Mouse (Mus musculus): ENCODE data around the gene Pafah1b2. TPM values are rescaled to one million over a fixed set of nuclear protein-coding genes. Genes with fewer than 3 reads are reported as not detected.

The Pafah1b2 gene
- total RNA-seq (2021), result 100 to 1,000 TPM; 216 to 221 TPM
- long read RNA-seq, experiment 1, full-length matches to known transcripts, result 184 of 213 reads
- long read RNA-seq, experiment 1, partial matches to known transcripts, result 2 of 213 reads
- long read RNA-seq, experiment 1, other reads (novel, unspliced or antisense), result 27 of 213 reads
- long read RNA-seq, experiment 2, full-length matches to known transcripts, result 170 of 198 reads
- long read RNA-seq, experiment 2, partial matches to known transcripts, result 3 of 198 reads
- long read RNA-seq, experiment 2, other reads (novel, unspliced or antisense), result 25 of 198 reads

DNA sequence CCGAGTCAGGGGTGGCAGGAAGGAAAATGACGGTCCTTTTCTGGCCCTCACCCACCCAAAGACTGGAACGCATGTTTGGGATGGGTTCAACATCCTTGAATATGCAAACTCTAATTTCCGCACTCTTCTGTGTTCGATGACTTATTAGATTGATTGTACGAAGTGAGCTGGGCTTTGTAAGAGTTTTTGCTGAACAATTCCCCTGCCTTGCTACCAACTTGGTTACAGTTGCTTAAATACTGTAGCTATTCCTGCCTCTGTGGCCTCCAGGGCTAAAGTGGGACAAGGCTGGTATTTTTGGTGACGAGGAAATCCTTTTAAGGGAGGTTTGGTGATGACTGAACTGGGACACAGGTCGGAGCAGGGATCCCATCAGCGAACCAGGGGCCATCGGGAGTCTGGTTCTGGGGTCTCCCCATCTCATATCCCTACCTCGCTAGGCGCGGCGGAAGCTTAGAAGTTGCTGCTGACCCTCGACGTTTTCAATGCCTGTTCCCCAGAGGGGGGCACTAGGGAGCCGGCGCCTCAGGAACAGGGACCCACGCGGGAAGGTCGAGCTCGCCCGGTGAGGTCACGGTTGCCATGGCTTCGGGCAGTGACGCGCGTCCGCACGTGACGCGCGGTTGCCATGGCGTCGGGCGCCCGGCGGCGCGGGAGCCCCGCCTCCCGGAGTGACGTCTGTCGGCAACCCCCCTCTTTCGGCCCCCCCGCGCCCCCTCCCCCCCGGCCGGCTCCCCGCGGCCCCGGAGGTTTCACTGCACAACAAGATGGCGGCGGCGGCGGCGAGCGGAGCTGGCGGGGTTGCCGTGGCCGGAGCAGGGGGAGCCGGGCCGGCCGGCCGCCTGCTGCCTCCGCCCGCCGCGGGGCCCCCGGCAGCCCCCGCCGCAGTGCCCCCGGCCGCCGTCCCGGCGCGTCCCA, at the start of gene Pafah1b2, which contains the start of gene Sik3:
Pafah1b2 (minus strand) TSS at position 600 of the 918 bp plus-strand sequence.
Sik3 (plus strand) TSS at position 730 of the 918 bp plus-strand sequence.
- peak; percentile 94 to 97 for DNase-seq (ENCODE audit: low spot score in 2 of 2)

- peak; percentile 6 to 23 for DNase-seq (ENCODE audit: low spot score in 2 of 2)
Measured at GRCm38 (mm10) chr9:46061696-46062425, 49.4 kb upstream of the Pafah1b2 start.

DNA sequence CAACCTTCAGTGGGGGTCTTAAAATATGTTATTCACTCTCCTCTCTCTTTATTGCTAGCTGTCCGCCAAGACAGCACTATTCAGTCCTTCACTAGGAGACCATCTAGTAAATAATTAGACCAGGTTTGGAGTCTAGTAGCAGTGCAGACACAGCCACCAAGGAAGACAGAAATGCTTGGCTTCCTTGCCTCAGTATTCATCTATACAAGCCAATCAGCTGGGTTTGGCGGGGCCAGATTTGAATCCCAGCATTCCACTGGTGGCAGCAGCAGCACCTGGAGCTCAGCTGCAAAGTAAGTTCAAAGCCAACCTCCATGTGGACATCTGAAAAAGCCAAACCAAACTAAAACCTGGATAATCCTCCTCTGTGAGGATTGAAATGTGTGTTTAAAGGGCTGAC, 47.8 kb upstream of the Pafah1b2 start:
- DNase-seq (ENCODE audit: low spot score in 2 of 2), result no peak

- no peak for DNase-seq (ENCODE audit: low spot score in 2 of 2)
Measured at GRCm38 (mm10) chr9:46058065-46058464, 45.6 kb upstream of the Pafah1b2 start.

GRCm38 (mm10) chr9:46053014-46053666, 40.6 kb upstream of the Pafah1b2 start:
- no peak for DNase-seq (ENCODE audit: low spot score in 2 of 2)

- no peak for DNase-seq (ENCODE audit: low spot score in 2 of 2)
Measured at GRCm38 (mm10) chr9:46050203-46050602, 37.7 kb upstream of the Pafah1b2 start.

DNA sequence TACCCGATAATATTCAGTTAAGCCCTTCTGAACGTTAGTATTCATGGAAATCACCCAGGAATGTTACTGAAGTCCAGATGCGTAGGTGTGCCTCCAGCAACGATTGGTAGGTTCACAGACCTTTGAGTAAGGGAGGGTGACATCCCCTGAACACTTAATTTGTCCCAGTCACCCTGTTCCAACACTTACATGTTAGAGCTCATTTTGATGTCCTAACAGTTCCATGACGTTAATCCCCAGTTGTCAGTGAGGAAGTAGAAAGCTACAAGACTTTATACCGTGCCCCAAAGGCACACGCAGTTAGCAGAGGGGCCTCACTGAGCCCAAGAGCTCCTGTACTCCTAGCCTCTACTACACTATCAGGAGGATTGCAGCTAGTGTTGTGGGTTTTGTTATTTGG, 37.0 kb upstream of the Pafah1b2 start:
- no peak for DNase-seq (ENCODE audit: low spot score in 2 of 2)

DNA sequence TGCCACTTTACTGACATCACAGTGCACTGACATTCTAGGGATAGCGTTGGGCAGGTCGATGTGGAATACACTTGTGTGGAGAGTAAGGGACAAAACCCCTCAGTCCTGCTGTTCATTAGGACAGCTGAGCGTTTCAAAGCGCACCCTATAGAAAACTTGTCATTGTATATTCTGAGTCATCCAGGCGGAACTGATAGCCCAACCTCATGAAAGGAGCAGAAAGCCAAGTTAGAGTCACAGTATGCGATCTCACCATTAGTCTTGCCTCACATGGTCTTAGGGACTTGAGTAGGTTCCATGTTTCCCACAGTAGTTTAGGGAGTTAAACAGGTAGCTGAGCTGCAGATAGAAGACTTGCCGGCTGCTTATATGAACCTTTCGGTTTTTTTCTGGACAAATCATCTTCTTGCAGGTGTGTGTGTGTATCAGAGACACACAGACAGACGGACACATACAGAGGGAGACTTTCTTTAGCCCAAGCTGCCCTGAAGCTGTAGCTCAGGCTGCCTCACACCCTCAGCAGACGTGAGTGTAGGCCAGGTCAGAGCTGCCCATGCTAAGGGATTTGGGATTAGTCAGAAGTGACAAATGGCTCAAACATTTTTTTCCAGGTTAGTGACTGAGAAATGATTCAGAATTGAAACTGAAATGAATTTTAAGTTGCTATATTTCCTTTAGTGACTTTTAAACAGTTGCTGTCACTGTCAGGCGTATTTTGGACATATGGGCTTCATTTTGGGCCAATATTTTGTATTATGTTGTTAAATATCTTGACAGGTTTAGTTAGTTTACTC, 34.4 kb upstream of the Pafah1b2 start:
- no peak for DNase-seq (ENCODE audit: low spot score in 2 of 2)

GRCm38 (mm10) chr9:46043626-46044025, 31.1 kb upstream of the Pafah1b2 start:
- DNase-seq (ENCODE audit: low spot score in 2 of 2), result no peak

- DNase-seq (ENCODE audit: low spot score in 2 of 2), result peak in 1 of 2 experiments; percentile 28
Measured at GRCm38 (mm10) chr9:46042387-46042786, 29.9 kb upstream of the Pafah1b2 start.

- DNase-seq (ENCODE audit: low spot score in 2 of 2), result no peak
Measured at GRCm38 (mm10) chr9:46041186-46041585, 28.7 kb upstream of the Pafah1b2 start.

GRCm38 (mm10) chr9:46038786-46039185, 26.3 kb upstream of the Pafah1b2 start:
- no peak for DNase-seq (ENCODE audit: low spot score in 2 of 2)

DNA sequence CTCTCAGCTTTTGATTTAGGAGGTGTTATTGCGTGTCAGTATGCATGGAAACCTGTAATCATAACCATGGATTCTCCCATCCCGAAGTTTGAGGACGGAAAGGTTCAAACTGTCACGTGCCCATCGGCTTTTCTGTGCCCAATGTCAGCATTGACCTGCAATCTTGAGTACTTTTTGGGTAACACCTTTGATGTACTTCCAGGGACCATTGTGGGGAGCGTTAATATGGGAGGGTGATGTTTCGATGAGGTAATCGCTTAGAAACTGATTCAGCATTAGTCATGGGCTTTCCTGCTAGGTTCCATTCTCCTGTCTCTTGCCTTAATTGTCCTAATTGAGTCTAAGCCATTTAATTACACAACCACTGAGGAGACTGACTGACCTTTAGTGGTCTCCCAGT, 24.4 kb upstream of the Pafah1b2 start:
- DNase-seq (ENCODE audit: low spot score in 2 of 2), result no peak

DNA sequence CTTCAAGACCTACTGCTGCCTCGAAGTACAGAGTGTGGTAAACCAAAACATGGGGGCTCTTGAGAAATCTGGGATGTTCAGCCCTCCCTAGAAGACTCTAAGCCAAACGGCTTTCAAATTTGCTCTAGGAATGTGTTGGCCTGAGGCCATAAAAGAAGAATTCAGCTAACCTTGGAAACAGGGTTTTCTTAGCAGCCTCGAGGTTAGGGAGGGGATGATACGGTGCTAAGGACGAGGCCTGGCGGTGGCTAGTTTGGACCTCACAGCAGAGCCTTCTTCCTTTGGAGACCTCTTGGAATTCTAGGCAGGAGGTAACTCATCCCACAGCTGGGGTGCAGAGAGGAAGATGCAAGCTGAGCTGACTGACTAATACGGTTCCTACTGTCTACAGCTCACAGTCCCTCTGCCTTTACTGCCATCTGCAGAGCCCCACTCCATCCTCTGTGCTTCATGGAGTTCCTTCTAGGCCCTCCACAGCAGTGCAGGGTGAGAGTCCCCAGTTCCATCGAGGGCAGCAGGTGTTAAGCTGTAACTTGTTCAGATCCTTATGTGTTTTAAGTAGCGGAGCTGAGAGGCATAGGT, 22.9 kb upstream of the Pafah1b2 start:
- no peak for DNase-seq (ENCODE audit: low spot score in 2 of 2)

DNA sequence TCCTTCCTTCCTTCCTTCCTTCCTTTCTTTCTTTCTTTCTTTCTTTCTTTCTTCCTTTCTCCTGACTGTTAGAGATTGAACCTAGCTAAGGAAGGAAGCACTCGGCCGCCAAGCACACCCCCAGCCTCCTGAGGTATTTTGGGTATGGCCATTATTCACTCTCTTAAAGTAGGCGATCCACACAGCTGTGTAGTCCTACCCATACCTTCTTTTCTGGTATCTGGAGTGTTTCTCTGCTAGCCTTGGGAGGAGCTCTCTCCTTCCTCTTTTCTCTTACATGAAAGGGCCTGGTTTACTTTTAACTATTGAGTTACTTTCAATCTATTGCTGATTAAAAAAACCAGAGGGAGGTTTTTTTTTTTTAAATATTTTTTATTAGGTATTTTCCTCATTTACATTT, 21.4 kb upstream of the Pafah1b2 start:
- DNase-seq (ENCODE audit: low spot score in 2 of 2), result no peak

DNA sequence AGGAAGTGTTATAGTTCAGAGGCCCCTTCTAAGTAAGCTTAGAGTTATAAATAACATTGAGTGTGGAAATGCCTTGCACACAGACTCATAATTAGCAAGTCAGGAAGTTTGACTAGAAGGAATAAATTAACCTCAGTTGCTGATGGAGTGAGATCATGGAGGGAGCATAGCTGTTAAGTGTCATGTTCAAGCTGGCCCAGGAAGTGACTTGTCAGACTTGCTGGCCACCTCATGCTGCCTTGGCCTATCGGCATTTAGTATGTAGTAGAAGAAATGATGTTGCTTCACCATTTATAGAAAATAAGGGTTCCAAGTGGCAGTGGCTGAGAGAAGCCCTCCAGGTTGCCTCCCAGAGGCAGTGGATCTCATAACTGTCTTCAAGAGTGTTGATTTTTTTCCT, 20.6 kb upstream of the Pafah1b2 start:
- no peak for DNase-seq (ENCODE audit: low spot score in 2 of 2)

- DNase-seq (ENCODE audit: low spot score in 2 of 2), result peak; percentile 24 to 32
Measured at GRCm38 (mm10) chr9:46032190-46032589, 19.7 kb upstream of the Pafah1b2 start.

DNA sequence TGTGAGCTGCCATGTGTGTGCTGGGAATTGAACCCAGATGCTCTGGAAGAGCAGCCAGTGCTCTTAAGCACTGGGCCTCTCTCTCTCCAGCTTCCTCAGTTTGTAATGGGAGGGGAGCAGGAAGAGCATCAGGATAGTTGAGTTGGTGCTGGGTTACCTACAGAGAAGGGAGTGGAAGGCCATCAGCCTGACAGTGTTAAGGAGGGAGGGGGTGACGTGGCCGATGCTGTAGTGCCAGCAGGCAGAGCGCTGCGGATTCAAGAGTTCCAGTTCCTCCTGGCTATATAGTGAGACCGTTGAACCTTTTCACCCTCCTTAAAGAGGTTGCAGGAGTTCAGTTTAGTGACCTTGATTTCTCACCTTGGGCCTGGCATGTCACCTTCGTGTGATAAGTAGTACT, 18.5 kb upstream of the Pafah1b2 start:
- DNase-seq (ENCODE audit: low spot score in 2 of 2), result no peak

DNA sequence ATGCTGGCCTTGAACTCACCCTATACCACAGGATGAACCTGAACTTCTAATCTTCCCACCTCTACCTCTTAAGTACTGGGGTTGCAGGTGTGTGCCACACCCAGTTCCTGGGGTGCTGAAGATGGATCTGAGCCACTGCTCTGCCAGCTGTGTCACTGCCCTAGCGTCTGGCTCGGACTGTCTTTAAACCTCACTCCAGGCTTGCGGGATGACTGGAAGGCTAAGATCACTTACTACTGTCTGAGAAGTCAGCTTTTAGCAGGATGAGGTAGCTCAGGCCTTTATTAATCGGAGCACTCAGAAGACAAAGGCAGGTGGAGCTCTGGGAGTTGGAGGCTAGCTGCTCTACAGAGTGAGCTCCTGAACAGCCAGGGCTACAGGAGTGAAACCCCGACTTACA, 17.7 kb upstream of the Pafah1b2 start:
- DNase-seq (ENCODE audit: low spot score in 2 of 2), result no peak

DNA sequence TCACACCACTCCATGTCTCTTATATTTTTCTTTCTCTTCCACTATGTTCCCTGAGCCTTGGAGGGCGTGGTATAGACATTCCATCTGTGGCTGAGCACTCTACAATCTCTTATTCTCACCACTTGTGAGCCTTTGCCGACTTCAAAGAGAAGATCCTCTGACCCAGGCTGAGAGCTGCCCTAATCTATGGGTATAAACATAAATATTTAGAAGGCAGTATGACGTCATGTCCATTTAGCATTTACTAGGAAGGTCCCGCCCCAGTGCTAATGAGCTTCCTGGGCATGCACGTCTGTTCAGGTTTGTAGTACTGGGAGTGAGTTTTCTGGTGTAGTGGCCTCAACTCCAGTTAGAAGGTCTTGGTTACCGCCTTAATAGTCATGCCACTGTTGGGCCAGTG, 17.0 kb upstream of the Pafah1b2 start:
- no peak for DNase-seq (ENCODE audit: low spot score in 2 of 2)

All from left cerebral cortex, adult 18-20 months (tissue).